Mouse (Mus musculus): ENCODE measurements at regions not wholly inside any gene's neighbourhood (a gene's known extent, or its start where the extent isn't known, plus 50 kb on each side); places are given as distances from the start of the nearest gene placed in this dataset.

- ATAC-seq (replicated peaks; ENCODE audit: low FRiP score, low TSS enrichment, poor library complexity, severe bottlenecking) = no peak
Measured at GRCm38 (mm10) chr16:49965528-49966250, 165.4 kb downstream of the Cd47 start.

GRCm38 (mm10) chr16:49966251-49966588 lies 165.9 kb downstream of the Cd47 start:
- ATAC-seq (replicated peaks; ENCODE audit: low FRiP score, low TSS enrichment, poor library complexity, severe bottlenecking) = no peak

- no peak for ATAC-seq (replicated peaks; ENCODE audit: low FRiP score, low TSS enrichment, poor library complexity, severe bottlenecking)
Measured at GRCm38 (mm10) chr16:49967110-49967509, 166.8 kb downstream of the Cd47 start.

GRCm38 (mm10) chr16:49968291-49968870 lies 168.0 kb downstream of the Cd47 start:
- no peak for ATAC-seq (replicated peaks; ENCODE audit: low FRiP score, low TSS enrichment, poor library complexity, severe bottlenecking)

- no peak for ATAC-seq (replicated peaks; ENCODE audit: low FRiP score, low TSS enrichment, poor library complexity, severe bottlenecking)
Measured at GRCm38 (mm10) chr16:49969035-49969434, 168.7 kb downstream of the Cd47 start.

GRCm38 (mm10) chr16:49969693-49970296 lies 169.5 kb downstream of the Cd47 start:
- ATAC-seq (replicated peaks; ENCODE audit: low FRiP score, low TSS enrichment, poor library complexity, severe bottlenecking) = no peak

GRCm38 (mm10) chr16:49970297-49970804 lies 170.0 kb downstream of the Cd47 start:
- no peak for ATAC-seq (replicated peaks; ENCODE audit: low FRiP score, low TSS enrichment, poor library complexity, severe bottlenecking)

GRCm38 (mm10) chr16:49971141-49971555 lies 170.8 kb downstream of the Cd47 start:
- no peak for ATAC-seq (replicated peaks; ENCODE audit: low FRiP score, low TSS enrichment, poor library complexity, severe bottlenecking)

- ATAC-seq (replicated peaks; ENCODE audit: low FRiP score, low TSS enrichment, poor library complexity, severe bottlenecking) = no peak
Measured at GRCm38 (mm10) chr16:49977276-49977675, 176.9 kb downstream of the Cd47 start.

GRCm38 (mm10) chr16:49979426-49979940 lies 179.2 kb downstream of the Cd47 start:
- ATAC-seq (replicated peaks; ENCODE audit: low FRiP score, low TSS enrichment, poor library complexity, severe bottlenecking) = no peak

GRCm38 (mm10) chr16:49980178-49980646 lies 179.9 kb downstream of the Cd47 start:
- 0 out of 2 replicates have a peak, but pooled peaks have one; percentile 34 for ATAC-seq (replicated peaks; ENCODE audit: low FRiP score, low TSS enrichment, poor library complexity, severe bottlenecking)

GRCm38 (mm10) chr16:49982180-49982579 lies 181.8 kb downstream of the Cd47 start:
- no peak for ATAC-seq (replicated peaks; ENCODE audit: low FRiP score, low TSS enrichment, poor library complexity, severe bottlenecking)

GRCm38 (mm10) chr16:49985082-49986076 lies 185.0 kb downstream of the Cd47 start:
- no peak for ATAC-seq (replicated peaks; ENCODE audit: low FRiP score, low TSS enrichment, poor library complexity, severe bottlenecking)

- ATAC-seq (replicated peaks; ENCODE audit: low FRiP score, low TSS enrichment, poor library complexity, severe bottlenecking) = peak; percentile 71
Measured at GRCm38 (mm10) chr16:49986954-49987353, 186.6 kb downstream of the Cd47 start.

- ATAC-seq (replicated peaks; ENCODE audit: low FRiP score, low TSS enrichment, poor library complexity, severe bottlenecking) = no peak
Measured at GRCm38 (mm10) chr16:49995822-49996221, 195.5 kb downstream of the Cd47 start.

- ATAC-seq (replicated peaks; ENCODE audit: low FRiP score, low TSS enrichment, poor library complexity, severe bottlenecking) = no peak
Measured at GRCm38 (mm10) chr16:49996593-49996992, 196.3 kb downstream of the Cd47 start.

GRCm38 (mm10) chr16:49997040-49997439 lies 196.7 kb downstream of the Cd47 start:
- no peak for ATAC-seq (replicated peaks; ENCODE audit: low FRiP score, low TSS enrichment, poor library complexity, severe bottlenecking)

- no peak for ATAC-seq (replicated peaks; ENCODE audit: low FRiP score, low TSS enrichment, poor library complexity, severe bottlenecking)
Measured at GRCm38 (mm10) chr16:50000805-50001204, 200.5 kb downstream of the Cd47 start.
